Mouse (Mus musculus) megakaryocyte progenitor cell, adult 5-6 weeks (primary cell): ENCODE results near the gene Dcp1b. TPM values are rescaled to one million over a fixed set of nuclear protein-coding genes. Genes with fewer than 3 reads are reported as not detected.

Source experiments
- ATAC-seq: replicated peaks from 2 replicates; pipeline ENCODE4 v1.8.0; 2016; ENCODE audit warnings: mild to moderate bottlenecking, moderate TSS enrichment, inconsistent platforms; ENCODE audit not compliant: poor library complexity
- total RNA-seq, 2 experiments: library from RNA; stranded (forward) in 1 of 2; stranded (reverse) in 1 of 2; fragments of 157-497, 149-512 nt in 1 of 2; fragments of 200-1000 nt in 1 of 2; gene quantifications; 2 replicates each; pipeline versions ENCODE4 v1.2.3 to v1.2.4; 2015 to 2017

The Dcp1b gene
- total RNA-seq, 2 experiments from 2014 or later, result 8.0 to 12.8 TPM

DNA sequence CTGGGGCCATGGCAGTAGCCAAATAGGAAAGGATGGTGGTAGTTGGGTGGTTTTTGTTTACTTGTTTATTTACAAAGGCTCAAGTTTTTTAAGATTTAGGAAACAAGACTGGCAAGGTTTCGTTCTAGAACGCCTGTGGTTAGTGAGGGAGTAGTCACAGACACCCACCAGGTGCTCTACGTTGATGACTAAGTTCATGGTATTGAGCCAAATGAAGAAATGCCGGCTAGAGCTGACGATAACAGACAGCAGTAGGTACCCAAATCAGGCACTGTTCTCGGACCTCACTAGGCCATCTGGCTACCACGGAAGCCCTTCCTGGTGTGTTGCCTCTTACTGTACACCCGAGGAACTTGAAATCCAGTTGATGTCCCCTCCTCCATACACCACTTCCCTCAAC lies 51.9 kb downstream of the Dcp1b start:
- ATAC-seq, result no peak

DNA sequence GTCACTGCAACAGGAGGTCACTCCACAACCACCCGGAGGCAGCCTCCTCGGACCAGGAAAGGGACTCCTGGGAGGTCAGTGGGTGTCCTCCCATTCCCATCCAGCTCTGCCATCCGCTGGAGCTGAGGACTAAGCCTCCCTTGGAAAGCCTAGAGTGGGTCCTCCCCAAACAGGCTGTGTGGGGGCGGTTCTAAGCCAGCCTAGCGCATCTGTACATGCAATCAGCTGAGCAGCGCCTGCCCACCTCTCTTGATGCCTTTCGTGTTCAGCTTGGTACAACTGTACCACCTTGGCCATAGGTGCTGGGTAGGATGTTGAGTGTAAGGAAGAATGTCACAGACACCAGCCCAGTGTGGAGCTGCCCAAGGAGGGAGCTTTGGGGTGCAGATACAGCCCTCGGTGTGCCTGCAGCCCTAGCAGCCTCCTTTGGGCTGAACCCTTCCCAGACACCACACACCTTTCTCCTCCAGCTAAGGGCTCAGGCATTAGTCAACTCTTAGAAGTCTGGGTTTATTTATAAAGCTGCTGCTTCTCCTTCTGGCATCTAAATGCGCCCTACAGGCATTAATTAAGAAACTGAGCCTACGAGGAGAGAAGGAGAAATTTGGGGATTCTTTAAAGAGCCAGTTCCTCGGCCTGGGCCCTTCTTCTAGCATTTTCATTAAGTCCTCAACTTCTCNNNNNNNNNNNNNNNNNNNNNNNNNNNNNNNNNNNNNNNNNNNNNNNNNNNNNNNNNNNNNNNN lies 54.0 kb downstream of the Dcp1b start:
- ATAC-seq, result no peak

DNA sequence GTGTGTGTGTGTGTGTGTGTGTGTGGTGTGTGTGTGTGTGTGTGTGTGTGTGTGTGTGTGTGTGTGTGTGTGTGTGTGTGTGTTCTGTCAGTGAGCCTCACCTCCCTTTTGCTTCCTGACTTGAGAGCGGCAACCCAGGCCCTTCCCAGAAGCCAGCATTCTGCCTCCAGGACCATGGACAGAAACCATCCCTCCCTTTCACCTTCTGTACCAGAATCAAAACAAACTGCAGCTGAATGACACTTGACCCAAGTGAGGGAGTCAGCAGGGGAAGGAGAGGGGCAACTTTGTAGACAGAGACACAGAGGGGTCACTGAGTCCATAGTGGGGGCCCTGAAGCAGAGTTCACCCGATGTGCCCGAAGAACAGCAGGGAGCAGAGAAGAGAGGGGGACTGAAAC lies 58.0 kb downstream of the Dcp1b start:
- 0 out of 2 replicates have a peak, but pooled peaks have one; percentile 31 for ATAC-seq

DNA sequence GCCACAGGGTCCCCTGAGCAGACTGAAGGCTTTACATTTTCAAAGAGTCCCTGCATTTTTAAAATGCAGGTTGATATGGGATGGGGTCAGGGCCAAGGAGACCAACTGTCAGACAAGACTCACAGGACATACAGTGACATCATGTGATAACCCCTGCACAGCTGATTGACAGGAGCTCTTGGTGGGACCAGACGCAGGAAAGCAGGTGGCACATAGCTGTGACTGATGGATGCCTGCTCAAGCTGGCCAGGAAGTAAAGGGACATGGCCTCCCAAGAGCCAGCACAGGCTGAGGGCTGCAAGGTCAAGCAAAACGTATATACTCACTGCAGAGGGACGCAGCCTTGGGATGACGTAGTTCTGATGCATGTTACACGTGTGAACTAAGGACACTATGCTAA lies 60.4 kb downstream of the Dcp1b start:
- ATAC-seq, result no peak

DNA sequence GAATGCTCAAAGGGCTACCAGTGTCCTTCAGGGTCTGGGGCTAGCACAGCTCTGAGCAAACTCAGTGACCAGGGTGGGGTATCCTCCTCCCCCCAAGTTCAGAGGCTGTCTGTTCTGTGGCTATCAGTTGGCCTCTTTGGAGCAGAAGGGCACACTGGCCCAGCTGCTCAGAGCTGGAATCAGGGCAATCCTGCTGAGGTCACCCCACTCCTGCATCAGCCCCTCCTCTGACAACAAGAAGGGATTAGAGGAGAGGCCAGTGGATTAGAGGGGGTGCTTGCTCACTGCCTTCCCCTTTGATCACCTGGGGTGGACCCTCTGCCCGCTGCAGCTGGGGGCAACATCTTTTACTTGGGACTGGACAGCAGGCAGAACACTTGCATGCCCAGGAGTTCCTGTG lies 61.2 kb downstream of the Dcp1b start, which contains the start of gene Cacna2d4:
TSS of gene Cacna2d4 (plus strand) at position 286 of the 400 bp plus-strand sequence.
- no peak for ATAC-seq

DNA sequence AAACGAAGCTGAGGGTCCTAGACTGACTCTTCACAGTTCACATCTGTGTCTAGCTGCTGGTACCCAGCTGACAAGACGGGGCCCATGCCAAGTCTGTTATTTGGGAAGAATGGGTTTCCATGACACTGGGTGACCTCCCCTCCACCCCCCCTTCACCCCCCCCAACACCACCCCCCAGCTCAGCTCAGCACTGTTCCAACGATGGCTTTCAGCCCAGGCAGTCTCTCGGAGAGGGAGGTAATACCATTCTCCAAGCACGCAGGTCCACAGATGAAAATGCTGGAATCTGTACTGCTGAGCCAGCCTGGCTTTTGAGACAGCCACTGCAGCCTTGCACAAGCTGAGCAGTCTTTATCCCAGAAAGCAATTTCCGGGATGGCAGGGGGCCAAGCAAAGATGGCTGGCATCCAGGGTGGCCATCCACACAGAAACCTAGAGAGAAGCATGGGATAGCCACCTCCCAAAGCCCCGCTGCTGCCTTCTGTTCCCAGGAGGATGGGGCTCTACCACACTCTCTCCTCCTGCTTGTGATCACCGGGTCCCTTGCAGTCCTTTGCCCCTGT lies 62.5 kb downstream of the Dcp1b start:
- ATAC-seq, result no peak

DNA sequence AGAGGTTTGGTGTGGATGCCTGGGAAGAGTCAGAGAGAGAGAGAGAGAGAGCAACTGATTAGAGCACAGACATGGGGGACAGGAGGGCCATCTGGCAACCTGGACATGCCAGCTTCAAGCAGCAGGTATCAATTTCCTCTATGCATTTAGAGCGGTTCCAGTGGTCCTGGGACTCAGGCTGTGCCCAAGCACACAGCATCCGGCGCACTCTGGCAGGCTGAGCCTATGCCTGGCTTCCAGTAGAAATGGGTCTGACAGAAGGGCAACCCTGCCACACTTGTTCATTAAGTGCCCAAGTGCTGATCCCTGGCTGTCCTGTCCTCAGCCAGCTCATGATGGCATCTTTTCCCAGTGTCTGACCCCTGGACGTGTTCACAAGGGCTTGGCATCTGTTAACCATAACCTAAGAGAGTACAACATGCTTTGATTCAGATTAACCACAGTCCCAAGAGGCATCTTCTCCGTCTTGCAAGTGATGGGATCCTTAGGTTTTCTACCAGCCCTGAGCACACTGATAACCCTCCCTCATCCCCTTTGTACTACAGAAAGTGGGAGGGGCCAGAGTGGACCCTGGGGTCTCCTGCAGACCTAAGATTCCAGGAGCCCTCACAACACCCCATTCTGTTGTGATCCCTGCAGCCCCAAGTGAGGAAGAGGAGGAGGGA lies 64.4 kb downstream of the Dcp1b start:
- ATAC-seq, result no peak

DNA sequence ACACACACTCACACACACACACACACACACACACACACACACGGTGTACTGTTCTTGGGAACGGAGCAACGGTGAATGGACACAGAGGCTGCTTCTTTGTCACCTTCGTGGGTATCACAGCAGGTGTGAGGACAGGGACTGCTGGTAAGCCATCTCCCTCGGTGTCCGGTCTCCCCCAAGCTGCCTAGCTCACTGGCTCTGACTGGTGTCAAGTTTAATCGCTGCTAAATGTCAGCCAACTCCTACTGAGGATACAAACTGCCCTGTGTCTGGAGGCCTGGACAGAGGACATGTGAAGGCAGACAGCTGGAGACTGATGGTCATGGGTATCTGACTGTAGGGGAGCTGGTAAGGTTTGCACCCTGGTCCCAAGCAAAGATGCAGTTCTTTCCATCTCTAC lies 65.2 kb downstream of the Dcp1b start:
- no peak for ATAC-seq

DNA sequence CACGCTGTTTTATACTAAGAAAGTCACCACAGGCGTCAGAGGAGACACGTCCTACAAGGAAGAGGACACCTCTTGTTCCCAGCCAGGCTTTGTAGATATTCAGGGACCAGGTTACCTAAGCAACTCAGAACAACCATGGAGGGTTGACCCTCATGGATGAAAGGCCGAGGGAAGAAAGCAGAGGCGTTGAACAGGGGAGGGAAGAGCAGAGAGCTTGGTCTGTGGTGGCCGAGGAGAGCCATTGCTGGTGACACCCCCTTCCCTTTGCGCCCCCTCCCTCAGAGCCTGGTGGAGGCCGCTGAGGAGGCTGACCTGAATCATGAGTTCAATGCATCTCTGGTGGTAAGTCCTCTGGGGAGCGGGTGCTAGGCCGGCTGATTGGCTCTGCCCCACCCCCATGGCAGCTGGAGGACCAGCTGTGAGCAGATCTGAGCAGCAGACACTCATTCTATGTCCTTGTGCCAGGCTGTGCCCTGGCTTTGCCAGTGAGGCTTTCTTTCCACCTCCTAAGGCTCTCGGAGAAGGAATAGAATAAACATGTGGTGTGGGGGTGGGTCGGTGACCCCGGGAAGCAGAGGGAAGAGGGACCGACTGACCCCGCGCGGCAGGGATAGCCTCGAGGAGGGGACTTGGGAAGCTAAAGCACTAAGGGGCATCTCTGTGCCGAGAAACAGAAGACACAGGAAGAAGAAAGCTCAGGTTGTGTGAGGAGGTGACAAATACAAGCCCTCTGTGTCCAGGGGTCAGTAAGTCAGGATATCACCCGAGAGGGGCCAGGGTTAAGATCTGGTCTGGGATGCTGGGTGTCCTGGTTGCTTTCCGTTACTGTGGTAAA lies 66.0 kb downstream of the Dcp1b start:
- ATAC-seq, result no peak

DNA sequence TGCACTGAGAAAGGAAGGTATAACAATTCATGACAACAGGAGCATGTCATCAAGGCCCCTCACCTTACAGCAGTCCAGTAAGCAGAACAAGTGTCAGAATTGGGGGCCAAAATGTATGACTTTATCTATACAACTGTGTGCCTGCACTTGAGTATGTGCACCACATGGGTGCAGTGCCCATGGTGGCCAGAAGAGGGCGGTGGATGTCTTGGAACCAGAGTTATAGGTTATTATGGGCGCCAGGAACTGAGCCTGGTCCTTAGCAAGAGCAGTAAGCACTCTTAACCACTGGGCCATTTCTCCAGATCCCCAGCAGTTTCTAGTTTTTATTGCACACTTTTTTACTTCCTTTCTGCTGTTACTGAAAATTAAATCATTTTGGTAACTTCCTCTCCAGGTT lies 71.0 kb downstream of the Dcp1b start:
- ATAC-seq, result no peak

DNA sequence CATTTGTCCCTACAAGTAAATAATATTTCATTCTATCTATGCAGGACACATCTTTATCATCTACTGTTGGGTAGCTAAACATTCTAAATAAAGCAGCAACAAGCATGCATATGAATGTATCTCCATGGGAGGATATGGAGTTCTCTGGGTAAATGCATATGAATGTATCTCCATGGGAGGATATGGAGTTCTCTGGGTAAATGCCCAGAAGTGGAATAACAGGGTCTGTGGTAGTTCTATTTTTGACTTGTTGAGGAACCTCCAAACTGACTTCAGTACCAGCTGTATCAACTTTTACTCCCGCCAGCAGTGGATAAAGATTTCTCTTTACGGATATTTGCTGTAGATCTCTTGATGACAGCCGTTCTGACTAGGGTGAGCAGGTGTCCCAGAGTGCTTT lies 73.5 kb downstream of the Dcp1b start:
- no peak for ATAC-seq

DNA sequence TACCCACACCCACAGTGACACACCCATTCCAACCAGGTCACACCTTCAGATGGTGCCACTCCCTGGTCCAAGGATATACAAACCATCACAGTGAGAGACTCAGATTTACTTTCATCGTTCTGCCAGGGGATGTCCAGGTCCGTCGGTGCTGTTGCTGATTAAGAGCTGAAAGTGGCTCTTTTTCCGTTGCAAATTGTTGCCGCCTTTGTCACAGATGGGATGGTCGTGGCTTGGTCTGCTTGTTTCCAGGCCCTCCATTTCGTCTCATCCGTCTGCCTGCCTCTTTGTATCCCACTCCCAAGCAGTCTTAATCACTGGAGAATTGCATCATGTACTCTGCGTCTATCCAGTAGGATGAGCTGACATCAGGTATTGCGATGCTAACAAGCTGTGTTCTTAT lies 74.7 kb downstream of the Dcp1b start:
- no peak for ATAC-seq

DNA sequence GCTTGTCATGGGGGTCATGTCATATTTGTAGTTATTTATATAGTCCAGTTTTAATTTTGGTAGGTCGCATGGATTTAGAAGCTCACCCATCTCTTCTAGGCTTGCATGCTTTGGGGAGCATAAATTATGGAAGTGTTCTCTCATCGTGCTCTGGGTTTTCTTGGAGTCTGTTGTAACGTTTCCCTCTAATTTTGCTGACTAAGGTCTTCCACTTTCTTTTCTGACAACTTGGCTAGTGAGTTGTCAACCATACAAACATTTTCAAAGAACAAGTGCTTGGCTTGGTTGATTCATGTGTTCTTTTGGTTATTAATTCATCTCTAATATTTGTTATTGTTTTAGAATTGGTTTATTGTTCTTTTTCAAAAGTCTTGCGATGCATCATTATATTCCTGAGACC lies 76.7 kb downstream of the Dcp1b start:
- no peak for ATAC-seq

Other genes with a start within 250 kb of the Dcp1b start
- gene Cacna1c, start 21.2 kb downstream of the Dcp1b start, total RNA-seq (2015), result not detected in 2 replicates
- gene Cacna1c, start 21.2 kb downstream of the Dcp1b start, total RNA-seq (2017), result 0.07 TPM in 1 of 2 replicates, not detected in the other
- 0.02 and 0.05 TPM in 2 replicates for gene Cacna2d4, start 61.3 kb downstream of the Dcp1b start, total RNA-seq (2015)
- 0.08 TPM in 1 of 2 replicates, not detected in the other for gene Cacna2d4, start 61.3 kb downstream of the Dcp1b start, total RNA-seq (2017)
- gene Lrtm2, start 155.5 kb downstream of the Dcp1b start, total RNA-seq (2015), result 0.24 and 0.44 TPM in 2 replicates
- 0.03 and 0.08 TPM in 2 replicates for gene Lrtm2, start 155.5 kb downstream of the Dcp1b start, total RNA-seq (2017)
- gene Adipor2, start 242.5 kb downstream of the Dcp1b start, total RNA-seq (2015), result 57.1 and 64.4 TPM in 2 replicates
- gene Adipor2, start 242.5 kb downstream of the Dcp1b start, total RNA-seq (2017), result 71.4 and 85.8 TPM in 2 replicates